Mouse (Mus musculus) left cerebral cortex, adult 11 months (tissue): ENCODE data around the gene P2rx4.
"Not testable (repeated sequence)": the region's sequence is repeated elsewhere in the genome, so short reads cannot be mapped to it uniquely, and the experiment has no call there.

ENCODE experiments used
- DNase-seq: peaks from one replicate; pipeline ENCODE4 v3.0.0; 2022; ENCODE audit warnings: low spot score

The P2rx4 gene

GRCm38 (mm10) chr5:122707276-122708181 is at the start of gene P2rx4:
P2rx4 (plus strand) TSS chr5:122707544.
- peak; percentile 84 for DNase-seq

GRCm38 (mm10) chr5:122662501-122662900 is 44.8 kb upstream of the P2rx4 start:
- DNase-seq, result no peak

GRCm38 (mm10) chr5:122665036-122665435 is 42.3 kb upstream of the P2rx4 start:
- no peak for DNase-seq

- no peak for DNase-seq
Measured at GRCm38 (mm10) chr5:122668981-122669897, 38.1 kb upstream of the P2rx4 start.

GRCm38 (mm10) chr5:122671641-122672040 is 35.7 kb upstream of the P2rx4 start:
- DNase-seq, result not testable (repeated sequence)

- no peak for DNase-seq
Measured at GRCm38 (mm10) chr5:122672298-122672697, 35.0 kb upstream of the P2rx4 start.

- no peak for DNase-seq
Measured at GRCm38 (mm10) chr5:122676002-122676401, 31.3 kb upstream of the P2rx4 start.

GRCm38 (mm10) chr5:122677983-122678382 is 29.4 kb upstream of the P2rx4 start:
- no peak for DNase-seq

GRCm38 (mm10) chr5:122679881-122680280 is 27.5 kb upstream of the P2rx4 start:
- DNase-seq, result no peak

- no peak for DNase-seq
Measured at GRCm38 (mm10) chr5:122681276-122681675, 26.1 kb upstream of the P2rx4 start.

- no peak for DNase-seq
Measured at GRCm38 (mm10) chr5:122683926-122684325, 23.4 kb upstream of the P2rx4 start.

- no peak for DNase-seq
Measured at GRCm38 (mm10) chr5:122687391-122687790, 20.0 kb upstream of the P2rx4 start.

GRCm38 (mm10) chr5:122689153-122689552 is 18.2 kb upstream of the P2rx4 start:
- no peak for DNase-seq

GRCm38 (mm10) chr5:122690486-122690885 is 16.9 kb upstream of the P2rx4 start:
- no peak for DNase-seq

- peak; percentile 42 for DNase-seq
Measured at GRCm38 (mm10) chr5:122693431-122694207, 13.7 kb upstream of the P2rx4 start.

GRCm38 (mm10) chr5:122695516-122695915 is 11.8 kb upstream of the P2rx4 start:
- DNase-seq, result no peak

- no peak for DNase-seq
Measured at GRCm38 (mm10) chr5:122698041-122698700, 9.2 kb upstream of the P2rx4 start.

GRCm38 (mm10) chr5:122698701-122699060 is 8.7 kb upstream of the P2rx4 start:
- DNase-seq, result no peak

- no peak for DNase-seq
Measured at GRCm38 (mm10) chr5:122700109-122700836, 7.1 kb upstream of the P2rx4 start.

- no peak for DNase-seq
Measured at GRCm38 (mm10) chr5:122700837-122701212, 6.5 kb upstream of the P2rx4 start.

- DNase-seq, result no peak
Measured at GRCm38 (mm10) chr5:122702156-122702555, 5.2 kb upstream of the P2rx4 start.
